Mouse (Mus musculus) intestine, postnatal 0 days (tissue): ENCODE data around the gene Slc11a1. TPM values are rescaled to one million over a fixed set of nuclear protein-coding genes. Genes with fewer than 3 reads are reported as not detected.

Experiments
- ATAC-seq: fragments of 200-750 bp; cut with Nextera tagmentation; 2 replicates; pipeline ENCODE4 v1.8.0; 2017; ENCODE audit warnings: mild to moderate bottlenecking, moderate TSS enrichment, moderate library complexity
- H3K27ac ChIP-seq: fragments of 300-500 bp; sonication (generic); 2 replicates; pipeline ENCODE4 v1.5.1; 2014; ENCODE audit warnings: mild to moderate bottlenecking, low read depth, low read length, moderate library complexity
- H3K27me3 ChIP-seq: fragments of 300-500 bp; sonication (generic); replicated peaks from 2 replicates; pipeline ENCODE4 v1.6.1; 2014; ENCODE audit warnings: low read length, mixed read lengths; ENCODE audit not compliant: control insufficient read depth, insufficient read depth
- H3K36me3 ChIP-seq: fragments of 300-500 bp; sonication (generic); 2 replicates; pipeline ENCODE4 v1.6.1; 2014; ENCODE audit warnings: mild to moderate bottlenecking, moderate library complexity; ENCODE audit not compliant: control insufficient read depth, insufficient read depth
- H3K4me1 ChIP-seq: fragments of 300-500 bp; sonication (generic); replicated peaks from 2 replicates; pipeline ENCODE4 v1.6.1; 2014; ENCODE audit warnings: antibody characterized with exemption, low read length, mixed read lengths; ENCODE audit not compliant: control insufficient read depth, insufficient read depth
- H3K4me2 ChIP-seq: fragments of 300-500 bp; sonication (generic); replicated peaks from 2 replicates; pipeline ENCODE4 v1.6.1; 2014; ENCODE audit warnings: low read depth, mild to moderate bottlenecking, moderate library complexity
- H3K4me3 ChIP-seq: fragments of 300-500 bp; sonication (generic); 2 replicates; pipeline ENCODE4 v1.5.1; 2014; ENCODE audit warnings: low read depth, low read length
- H3K9ac ChIP-seq: fragments of 300-500 bp; sonication (generic); 2 replicates; pipeline ENCODE4 v1.6.1; 2014; ENCODE audit warnings: mild to moderate bottlenecking, low read depth, low read length
- H3K9me3 ChIP-seq: fragments of 300-500 bp; sonication (generic); 2 replicates; pipeline ENCODE4 v1.6.1; 2016; ENCODE audit warnings: mixed run types; ENCODE audit not compliant: control insufficient read depth
- CTCF ChIP-seq: sonication (generic); IDR thresholded peaks from 2 replicates; pipeline ENCODE4 v1.5.1; 2016; ENCODE audit warnings: low read depth, mild to moderate bottlenecking, control low read depth, antibody characterized with exemption, moderate library complexity
- WGBS: fragments of 180-500 bp; shearing (Covaris S2); extraction: QIAGEN DNeasy Blood & Tissue Kit; methylation state at CpG from one replicate; pipeline ENCODE4 v1.1.7; 2014; 5-methylcytosine and 5-hydroxymethylcytosine counted together
- polyA plus RNA-seq: library from polyadenylated mRNA; unstranded; fragments of >200 nt; fragmentation: Nextera tagmentation; extraction: Ambion mirVana; gene quantifications from 2 replicates; pipeline ENCODE4 v1.2.1, GENCODE M21; 2015

Slc11a1 gene
- polyA plus RNA-seq, 1 experiment from 2014 or later, result 4.3 TPM

DNA sequence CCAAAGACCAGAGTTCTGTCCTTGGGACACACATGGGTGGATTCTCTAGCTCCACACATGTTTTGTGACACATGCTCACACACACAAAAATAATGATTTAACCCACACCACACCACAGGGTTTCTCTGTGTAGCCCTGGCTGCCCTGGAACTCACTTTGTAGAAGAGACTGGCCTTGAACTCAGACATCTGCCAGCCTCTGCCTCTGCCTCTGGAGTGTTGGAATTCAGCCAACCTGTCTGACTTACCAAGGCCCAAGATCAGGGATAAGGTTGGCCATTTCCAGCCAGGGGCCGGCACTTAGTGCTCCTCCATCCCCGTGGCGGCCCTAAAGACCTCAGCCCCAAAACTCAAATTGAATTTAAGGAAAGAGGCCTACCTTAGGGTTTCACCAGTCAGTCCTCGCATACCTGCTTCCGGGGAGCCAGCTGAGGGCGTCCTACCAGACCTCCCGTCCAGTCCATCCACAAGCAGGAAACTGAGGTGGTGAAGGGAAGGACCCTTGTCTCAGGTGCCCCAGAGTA is 13.5 kb downstream of the Slc11a1 start:
- 79% methylated on average over 7 of the region's 7 CpGs for WGBS
- H3K9me3 ChIP-seq, result no peaks in the 10 kb centered on the region
- no peak for TF ChIP-seq CTCF
- H3K4me2 ChIP-seq, result no peak overlapping the region
- peaks cover under 1% of the 10 kb centered on the region; the same call in 1 of the 2 replicates for H3K36me3 ChIP-seq
- H3K9ac ChIP-seq, result no peak overlapping the region
- H3K4me3 ChIP-seq, result no peak overlapping the region
- H3K27me3 ChIP-seq, result no peaks in the 10 kb centered on the region
- H3K4me1 ChIP-seq, result peaks cover 5% of the 10 kb centered on the region
- ATAC-seq, result no peak
- no peak overlapping the region for H3K27ac ChIP-seq

DNA sequence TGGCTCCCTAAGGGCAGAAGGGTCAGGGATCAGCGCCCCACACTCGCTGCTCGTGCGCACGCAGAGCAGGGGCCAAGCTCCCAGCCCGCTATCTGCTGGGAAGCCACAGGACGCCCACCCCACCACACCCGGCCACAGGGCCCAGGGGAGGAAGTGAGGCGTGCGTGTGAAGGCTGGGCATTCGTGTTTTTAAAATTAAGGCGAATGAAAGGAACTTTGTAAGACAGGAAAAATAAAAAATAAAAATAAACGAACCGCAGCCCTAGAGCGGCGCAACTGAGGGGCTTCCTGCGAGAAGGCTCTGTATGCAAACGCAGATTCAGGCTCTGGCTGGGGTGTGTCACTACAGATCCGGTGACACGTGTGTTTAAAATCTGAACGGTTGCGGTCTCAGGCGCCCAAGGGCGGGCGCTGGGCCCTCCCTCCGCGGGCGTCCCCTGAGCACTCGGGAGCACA is 14.9 kb downstream of the Slc11a1 start:
- Histone ChIP-seq H3K27me3 (no peaks in the 10 kb centered on the region), H3K4me2 (peak overlapping the region; percentile 96), H3K9me3 (no peaks in the 10 kb centered on the region), H3K9ac (0 out of 2 replicates have a peak overlapping the region, but pooled peaks have one; percentile 24), H3K4me1 (peaks cover 5% of the 10 kb centered on the region), H3K27ac (peak overlapping the region; percentile 46), H3K4me3 (peak overlapping the region; percentile 23), H3K36me3 (peaks cover 15% of the 10 kb centered on the region)
- no peak for ATAC-seq
- WGBS, result 5% methylated on average over 29 of the region's 29 CpGs
- no peak for TF ChIP-seq CTCF

DNA sequence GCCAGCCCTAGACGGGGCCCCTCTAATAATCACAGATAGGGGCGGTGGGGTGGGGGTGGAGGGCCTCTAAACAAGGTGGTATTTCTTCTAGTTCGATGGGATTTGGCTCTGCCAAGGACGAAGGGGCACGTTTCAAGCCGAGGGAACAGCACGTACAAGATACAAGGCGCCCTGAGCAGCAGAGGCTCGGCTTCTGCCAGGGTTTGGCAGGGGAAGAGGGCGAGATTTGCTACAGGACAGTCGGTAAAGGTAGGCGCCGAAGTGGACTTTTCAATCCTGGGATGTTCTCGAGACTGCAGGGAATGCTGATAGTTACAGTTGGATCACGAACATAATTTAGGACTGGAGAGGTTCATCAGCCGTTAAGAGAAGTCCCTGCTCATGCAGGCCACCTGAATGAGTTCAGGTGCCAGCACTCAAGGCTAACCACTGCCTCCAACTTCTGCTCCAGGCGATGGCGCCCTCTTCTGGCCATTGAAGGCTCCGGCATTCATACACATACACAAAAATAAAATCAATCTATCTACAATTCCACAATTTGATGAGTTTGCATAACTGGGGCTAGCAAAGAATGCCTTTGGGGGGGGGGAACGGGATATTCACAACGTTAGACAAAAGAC is 15.4 kb downstream of the Slc11a1 start:
- no peak for ATAC-seq

DNA sequence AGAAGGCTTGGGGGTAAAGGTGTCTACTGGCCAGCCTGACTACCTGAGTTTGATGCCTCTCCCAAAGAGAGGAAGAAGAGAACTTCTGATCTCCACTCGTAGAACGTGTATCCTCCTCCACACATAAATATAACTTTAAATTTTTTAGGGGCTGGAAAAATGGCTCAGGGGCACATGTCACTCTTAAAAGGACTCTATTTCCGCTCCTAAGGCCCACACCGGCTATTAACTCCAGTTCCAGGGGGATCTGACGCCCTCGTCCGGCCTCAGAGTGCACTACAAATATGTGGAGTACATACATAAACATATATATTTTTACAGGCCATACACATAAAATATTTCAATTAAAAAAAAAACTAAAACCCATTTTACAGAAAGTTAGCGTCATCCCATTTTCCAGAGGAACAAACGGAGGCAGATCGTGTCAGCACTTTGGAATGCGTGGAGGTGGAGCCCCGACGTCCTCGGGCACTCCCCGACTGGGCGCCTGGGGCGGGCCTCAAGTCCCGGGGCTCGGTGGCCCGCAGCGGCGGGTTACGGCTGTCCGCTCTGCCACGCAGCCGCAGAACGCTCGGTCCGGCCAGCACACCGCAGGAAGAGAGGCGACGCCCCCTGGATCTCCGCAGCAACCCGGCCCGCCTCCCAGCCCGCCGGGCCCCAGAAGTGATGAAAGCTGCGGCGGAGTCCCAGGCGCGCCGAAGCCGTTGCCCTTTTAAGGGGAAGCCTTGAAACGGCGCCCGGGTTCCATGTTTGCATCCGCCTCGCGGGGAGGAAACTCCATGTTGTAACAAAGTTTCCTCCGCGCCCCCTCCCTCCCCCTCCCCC is 16.1 kb downstream of the Slc11a1 start, which contains the start of gene Ctdsp1:
TSS of gene Ctdsp1 (plus strand) at position 586 of the 825 bp plus-strand sequence.
- TF ChIP-seq CTCF, result peak; percentile 6
- peak within 1 kb of the TSS; percentile 96 for H3K4me2 ChIP-seq
- WGBS, result 3% methylated on average over 50 of the region's 51 CpGs
- H3K9me3 ChIP-seq, result no peaks in the 10 kb centered on the region
- peak within 1 kb of the TSS; percentile 99 for H3K27ac ChIP-seq
- H3K4me1 ChIP-seq, result peaks cover 5% of the 10 kb centered on the region
- no peaks in the 10 kb centered on the region for H3K27me3 ChIP-seq
- peaks cover 23% of the 10 kb centered on the region for H3K36me3 ChIP-seq
- H3K9ac ChIP-seq, result peak within 1 kb of the TSS; percentile 96
- peak within 1 kb of the TSS; percentile 70 for H3K4me3 ChIP-seq
- ATAC-seq, result peak; percentile 79

More for the DNA sequence above, 15.4 kb downstream of the Slc11a1 start:
- 4% methylated on average over 21 of the region's 21 CpGs for WGBS
- Histone ChIP-seq H3K27ac (peak overlapping the region; percentile 46; the same call in 1 of the 2 replicates), H3K36me3 (peaks cover 20% of the 10 kb centered on the region), H3K4me3 (peak overlapping the region; percentile 23), H3K9me3 (no peaks in the 10 kb centered on the region), H3K4me1 (peaks cover 5% of the 10 kb centered on the region), H3K9ac (peak overlapping the region; percentile 24; the same call in 1 of the 2 replicates), H3K27me3 (no peaks in the 10 kb centered on the region), H3K4me2 (peak overlapping the region; percentile 96)
- peak; percentile 87 for TF ChIP-seq CTCF

DNA sequence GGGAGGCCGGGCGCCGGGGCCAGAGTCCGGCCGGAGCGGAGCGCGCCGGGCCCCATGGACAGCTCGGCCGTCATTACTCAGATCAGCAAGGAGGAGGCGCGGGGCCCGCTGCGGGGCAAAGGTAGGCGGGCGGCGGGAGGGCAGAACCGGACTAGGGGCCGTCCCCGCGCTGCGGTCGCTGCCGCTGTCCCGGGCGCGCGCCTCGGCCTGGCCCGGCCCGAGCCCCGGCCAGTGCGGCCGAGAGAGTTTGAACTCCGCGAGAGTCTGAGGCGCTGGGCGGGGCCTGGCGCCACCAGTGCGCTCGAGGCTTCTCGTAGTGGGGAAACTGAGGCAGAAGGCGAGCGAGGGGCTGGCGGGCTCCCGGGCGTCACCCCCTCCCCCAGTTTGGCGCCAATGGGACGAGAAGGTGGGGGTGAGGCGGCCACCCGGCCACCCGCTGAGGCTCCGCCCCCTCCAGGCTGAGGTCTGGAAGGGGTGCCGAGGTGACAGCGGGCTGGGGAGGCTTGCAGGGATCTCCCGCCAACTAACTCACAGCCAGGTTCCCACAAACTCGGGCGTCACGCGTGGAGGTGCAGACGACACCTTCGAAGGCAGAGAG is 16.9 kb downstream of the Slc11a1 start:
- Histone ChIP-seq H3K36me3 (peaks cover 23% of the 10 kb centered on the region), H3K27me3 (no peaks in the 10 kb centered on the region), H3K9ac (peak overlapping the region; percentile 96), H3K4me2 (peak overlapping the region; percentile 96), H3K4me3 (peak overlapping the region; percentile 70), H3K27ac (peak overlapping the region; percentile 99), H3K9me3 (no peaks in the 10 kb centered on the region), H3K4me1 (peaks cover 5% of the 10 kb centered on the region)
- TF ChIP-seq CTCF, result no peak; the same call in none of the 2 replicates
- ATAC-seq, result peak; percentile 65
- under 1% methylated on average over 48 of the region's 63 CpGs for WGBS
